Comparison of ENCODE assay signal across 7 mouse cellular contexts in genomic region chr9:123496665-123497064, GRCm38 (mm10). TPM values are rescaled to one million over a fixed set of nuclear protein-coding genes. Genes with fewer than 3 reads are reported as not detected.
DNase-seq lines count a peak whose midpoint lies in the region; ATAC-seq and TF ChIP-seq lines count a peak whose summit lies in the region.

No protein-coding gene starts in this region.

- DNase-seq in lung, embryonic 14.5 days, result peak; percentile 47
- no peak for DNase-seq in lung, adult 2 months
- peak; percentile 45 for DNase-seq in embryonic facial prominence, embryonic 14.5 days (ENCODE audit: low spot score)
- DNase-seq in kidney, postnatal 10 days, result peak; percentile 50
- peak; percentile 64 for DNase-seq in lung, postnatal 36 days
- no peak for DNase-seq in cerebellum, adult 18-20 months
- no peak for DNase-seq in layer of hippocampus, postnatal 36 days

- TF ChIP-seq POLR2A in lung, adult 2 months (IDR thresholded peaks at IDR 0.05; ENCODE audit: borderline replicate concordance, extremely low read depth, low read depth, low read length), result no peak

- 11% methylated on average over 13 of the region's 13 CpGs for WGBS in lung, embryonic 14.5 days
- WGBS in lung, adult 2 months, result 40% methylated on average over 13 of the region's 13 CpGs
- WGBS in embryonic facial prominence, embryonic 14.5 days, result 7% methylated on average over 13 of the region's 13 CpGs

- no peaks in the 10 kb centered on the region for H3K9me3 ChIP-seq in lung, embryonic 14.5 days (ENCODE audit: low read depth, low read length)
- H3K9me3 ChIP-seq in embryonic facial prominence, embryonic 14.5 days (ENCODE audit: control insufficient read depth, low read length), result no peaks in the 10 kb centered on the region

- ATAC-seq in lung, embryonic 14.5 days (ENCODE audit: insufficient read depth), result no peak
- ATAC-seq in embryonic facial prominence, embryonic 14.5 days (ENCODE audit: low read depth), result no peak

- H3K9ac ChIP-seq in lung, embryonic 14.5 days, result no peak overlapping the region
- H3K9ac ChIP-seq in embryonic facial prominence, embryonic 14.5 days (ENCODE audit: low read depth, low read length), result no peak overlapping the region

- no peak overlapping the region for H3K27ac ChIP-seq in lung, embryonic 14.5 days (ENCODE audit: low read depth)
- no peak overlapping the region for H3K27ac ChIP-seq in embryonic facial prominence, embryonic 14.5 days (replicated peaks; ENCODE audit: low read depth, low read length)

- peak overlapping the region; percentile 45 for H3K4me2 ChIP-seq in lung, embryonic 14.5 days
- H3K4me2 ChIP-seq in embryonic facial prominence, embryonic 14.5 days (ENCODE audit: low read depth, low read length), result peak overlapping the region; percentile 38; the same call in 1 of the 2 replicates

- peaks cover 14% of the 10 kb centered on the region for H3K4me1 ChIP-seq in lung, embryonic 14.5 days (ENCODE audit: insufficient read depth)
- peaks cover 7% of the 10 kb centered on the region; the same call in 1 of the 2 replicates for H3K4me1 ChIP-seq in lung, adult 2 months (ENCODE audit: control insufficient read depth, insufficient read depth, low read length)
- H3K4me1 ChIP-seq in embryonic facial prominence, embryonic 14.5 days (ENCODE audit: control insufficient read depth, insufficient read depth, low read length), result peaks cover 17% of the 10 kb centered on the region

- H3K27me3 ChIP-seq in lung, embryonic 14.5 days (ENCODE audit: insufficient read depth, low read length), result no peaks in the 10 kb centered on the region
- H3K27me3 ChIP-seq in embryonic facial prominence, embryonic 14.5 days (replicated peaks; ENCODE audit: control insufficient read depth, insufficient read depth, low read length), result no peaks in the 10 kb centered on the region

- no peak overlapping the region for H3K4me3 ChIP-seq in lung, embryonic 14.5 days (ENCODE audit: low read depth, low read length)
- no peak overlapping the region for H3K4me3 ChIP-seq in lung, adult 2 months (replicated peaks; ENCODE audit: extremely low read depth, low read depth, low read length)
- H3K4me3 ChIP-seq in embryonic facial prominence, embryonic 14.5 days (ENCODE audit: low read depth, low read length), result peak overlapping the region; percentile 7; the same call in 1 of the 2 replicates

- no peak for TF ChIP-seq CTCF in lung, embryonic 14.5 days (IDR thresholded peaks at IDR 0.05; ENCODE audit: low read depth)
- no peak for TF ChIP-seq CTCF in lung, adult 2 months (IDR thresholded peaks at IDR 0.05; ENCODE audit: insufficient read depth, low read length)

- peaks cover 20% of the 10 kb centered on the region for H3K36me3 ChIP-seq in lung, embryonic 14.5 days (ENCODE audit: insufficient read depth)
- H3K36me3 ChIP-seq in embryonic facial prominence, embryonic 14.5 days (ENCODE audit: control insufficient read depth, insufficient read depth, low read length), result peaks cover 19% of the 10 kb centered on the region

RNA-seq across cellular contexts. Expression of gene Limd1, which starts 18.2 kb away (rescaled TPM):
- polyA plus RNA-seq in lung, embryonic 14.5 days (2014; fragmentation: Nextera tagmentation; extraction: Ambion mirVana), result 68.2 and 69.7 TPM in 2 replicates
- 42.0 and 73.5 TPM in 2 replicates for polyA plus RNA-seq in lung, adult 2 months (2012; rRNA removed)
- 54.0 and 56.5 TPM in 2 replicates for polyA plus RNA-seq in embryonic facial prominence, embryonic 14.5 days (2014; fragmentation: Nextera tagmentation; extraction: Ambion mirVana)
- 1 to 10 TPM; 7.5 to 7.7 TPM for total RNA-seq in layer of hippocampus, postnatal 36 days (2021)

RNA-seq across cellular contexts. Expression of gene Sacm1l, which starts 32.9 kb away (rescaled TPM):
- 47.6 and 53.0 TPM in 2 replicates for polyA plus RNA-seq in lung, embryonic 14.5 days (2014; fragmentation: Nextera tagmentation; extraction: Ambion mirVana)
- 5.6 and 9.8 TPM in 2 replicates for polyA plus RNA-seq in lung, adult 2 months (2012; rRNA removed)
- 52.2 and 53.3 TPM in 2 replicates for polyA plus RNA-seq in embryonic facial prominence, embryonic 14.5 days (2014; fragmentation: Nextera tagmentation; extraction: Ambion mirVana)
- total RNA-seq in layer of hippocampus, postnatal 36 days (2021), result 10 to 100 TPM; 59.3 to 63.7 TPM

Comparison
In these comparisons a context has a peak if more than half of its experiments do, and no peak if none do; other contexts are left out.
1. DNase-seq: peak in lung, embryonic 14.5 days (single experiment), embryonic facial prominence, embryonic 14.5 days (single experiment), kidney, postnatal 10 days (single experiment) and lung, postnatal 36 days (single experiment); none in lung, adult 2 months (single experiment), cerebellum, adult 18-20 months (0 of 2) and layer of hippocampus, postnatal 36 days (0 of 2).